Mouse (Mus musculus) ovary, postnatal 14 days (tissue): ENCODE results near the gene 4930430F08Rik.
A peak's percentile ranks its signal among the peaks of the same experiment; 100 is the strongest.
"Not testable (repeated sequence)": the region's sequence is repeated elsewhere in the genome, so short reads cannot be mapped to it uniquely, and the experiment has no call there.

Experiments
- DNase-seq: peaks from one replicate; pipeline ENCODE4 v3.0.0; 2022; ENCODE audit warnings: low spot score

4930430F08Rik gene

GRCm38 (mm10) chr10:100590323-100590722 lies at the start of gene 4930430F08Rik, which contains the start of gene 1700017N19Rik:
Gene 4930430F08Rik (minus strand): TSS chr10:100590423.
Gene 1700017N19Rik (plus strand): TSS chr10:100590484.
- no peak for DNase-seq

- peak; percentile 8 for DNase-seq
These were observed 39.7 kb upstream of the 4930430F08Rik start for GRCm38 (mm10) chr10:100629762-100630438.

GRCm38 (mm10) chr10:100622494-100622893 lies 32.3 kb upstream of the 4930430F08Rik start:
- DNase-seq = no peak

GRCm38 (mm10) chr10:100620040-100620439 lies 29.8 kb upstream of the 4930430F08Rik start:
- DNase-seq = no peak

GRCm38 (mm10) chr10:100619474-100619873 lies 29.3 kb upstream of the 4930430F08Rik start:
- no peak for DNase-seq

- no peak for DNase-seq
These were observed 27.1 kb upstream of the 4930430F08Rik start for GRCm38 (mm10) chr10:100617233-100617903.

- DNase-seq = no peak
These were observed 14.0 kb upstream of the 4930430F08Rik start for GRCm38 (mm10) chr10:100604254-100604653.

- no peak for DNase-seq
These were observed 13.3 kb upstream of the 4930430F08Rik start for GRCm38 (mm10) chr10:100603511-100603910.

- no peak for DNase-seq
These were observed 8.1 kb upstream of the 4930430F08Rik start for GRCm38 (mm10) chr10:100598339-100598738.

GRCm38 (mm10) chr10:100588932-100589388 lies 1.3 kb downstream of the 4930430F08Rik start:
- DNase-seq = peak; percentile 81

GRCm38 (mm10) chr10:100588524-100588923 lies 1.7 kb downstream of the 4930430F08Rik start:
- no peak for DNase-seq

- no peak for DNase-seq
These were observed 6.0 kb downstream of the 4930430F08Rik start for GRCm38 (mm10) chr10:100584178-100584577.

- DNase-seq = no peak
These were observed 14.9 kb downstream of the 4930430F08Rik start for GRCm38 (mm10) chr10:100575294-100575693.

GRCm38 (mm10) chr10:100574505-100575149 lies 15.6 kb downstream of the 4930430F08Rik start:
- no peak for DNase-seq

GRCm38 (mm10) chr10:100571707-100572106 lies 18.5 kb downstream of the 4930430F08Rik start:
- DNase-seq = no peak

GRCm38 (mm10) chr10:100564112-100564511 lies 26.1 kb downstream of the 4930430F08Rik start:
- DNase-seq = no peak

GRCm38 (mm10) chr10:100560194-100560883 lies 29.9 kb downstream of the 4930430F08Rik start:
- DNase-seq = not testable (repeated sequence)

- no peak for DNase-seq
These were observed 33.6 kb downstream of the 4930430F08Rik start for GRCm38 (mm10) chr10:100556566-100557175.

GRCm38 (mm10) chr10:100524499-100525390 lies 65.5 kb downstream of the 4930430F08Rik start:
- DNase-seq = no peak

- DNase-seq = no peak
These were observed 67.9 kb downstream of the 4930430F08Rik start for GRCm38 (mm10) chr10:100522330-100522729.
